Mouse (Mus musculus) embryo, embryonic 9.5 days (tissue): ENCODE results near the gene Gm21976.

ENCODE experiments used
- DNase-seq: peaks from one replicate; pipeline ENCODE4 v3.0.0-alpha.2; 2017; ENCODE audit errors: extremely low spot score

Gm21976 gene

DNA sequence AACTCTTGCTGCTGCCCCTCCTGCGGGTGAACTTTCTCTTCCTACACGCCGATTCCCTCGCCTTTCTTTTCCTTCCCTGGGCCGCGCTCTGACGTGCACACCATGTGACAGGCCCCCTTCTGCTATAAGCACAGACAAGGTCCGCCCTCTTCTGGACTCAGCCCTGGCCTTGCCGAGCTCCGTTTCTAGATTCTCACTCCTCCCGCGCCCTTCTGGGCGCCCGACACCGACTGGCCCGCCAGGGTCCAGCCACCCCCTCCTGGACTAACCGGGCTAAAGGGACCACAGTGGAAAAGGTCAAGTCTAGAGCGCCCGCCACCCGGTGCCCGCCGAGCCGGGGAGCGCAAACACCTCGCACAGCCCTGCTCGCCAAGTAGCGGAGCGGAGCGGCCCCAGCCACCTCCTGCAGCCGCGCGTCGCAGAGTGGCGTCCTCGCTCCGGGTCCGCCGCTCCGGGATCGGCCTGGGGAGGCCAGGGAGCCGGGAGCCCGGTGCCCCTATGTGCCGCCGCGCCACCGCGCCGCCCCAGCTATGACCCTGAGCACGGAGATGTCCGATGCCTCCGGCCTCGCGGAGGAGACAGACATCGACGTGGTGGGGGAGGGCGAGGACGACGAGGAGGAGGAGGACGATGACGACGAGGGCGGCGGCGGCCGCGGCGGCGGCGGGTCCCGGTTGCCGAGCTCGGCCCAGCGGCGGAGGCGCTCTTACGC, 74.6 kb downstream of the Gm21976 start, which contains the start of gene Foxd1:
Foxd1 (plus strand) TSS at position 153 of the 712 bp plus-strand sequence.
- peak; percentile 88 for DNase-seq

DNA sequence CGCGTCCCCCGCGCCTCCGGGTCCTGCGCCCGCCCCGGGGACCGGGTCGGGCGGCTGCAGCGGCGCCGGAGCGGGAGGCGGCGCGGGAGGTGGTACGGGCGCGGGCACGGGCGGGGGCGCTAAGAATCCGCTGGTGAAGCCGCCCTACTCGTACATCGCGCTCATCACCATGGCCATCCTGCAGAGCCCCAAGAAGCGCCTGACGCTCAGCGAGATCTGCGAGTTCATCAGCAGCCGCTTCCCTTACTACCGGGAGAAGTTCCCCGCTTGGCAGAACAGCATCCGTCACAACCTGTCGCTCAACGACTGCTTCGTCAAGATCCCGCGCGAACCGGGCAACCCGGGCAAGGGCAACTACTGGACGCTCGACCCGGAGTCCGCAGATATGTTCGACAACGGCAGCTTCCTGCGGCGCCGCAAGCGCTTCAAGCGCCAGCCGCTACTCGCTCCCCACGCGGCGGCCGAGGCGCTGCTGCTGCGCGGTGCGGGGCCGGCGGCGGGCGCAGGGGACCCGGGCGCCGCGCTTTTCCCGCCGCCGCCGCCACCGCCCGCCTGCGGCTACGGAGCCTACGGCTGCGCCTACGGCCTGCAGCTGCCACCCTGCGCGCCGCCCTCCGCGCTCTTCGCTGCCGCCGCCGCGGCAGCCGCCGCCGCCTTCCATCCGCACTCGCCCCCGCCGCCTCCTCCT, 75.3 kb downstream of the Gm21976 start:
- peak; percentile 74 for DNase-seq

DNA sequence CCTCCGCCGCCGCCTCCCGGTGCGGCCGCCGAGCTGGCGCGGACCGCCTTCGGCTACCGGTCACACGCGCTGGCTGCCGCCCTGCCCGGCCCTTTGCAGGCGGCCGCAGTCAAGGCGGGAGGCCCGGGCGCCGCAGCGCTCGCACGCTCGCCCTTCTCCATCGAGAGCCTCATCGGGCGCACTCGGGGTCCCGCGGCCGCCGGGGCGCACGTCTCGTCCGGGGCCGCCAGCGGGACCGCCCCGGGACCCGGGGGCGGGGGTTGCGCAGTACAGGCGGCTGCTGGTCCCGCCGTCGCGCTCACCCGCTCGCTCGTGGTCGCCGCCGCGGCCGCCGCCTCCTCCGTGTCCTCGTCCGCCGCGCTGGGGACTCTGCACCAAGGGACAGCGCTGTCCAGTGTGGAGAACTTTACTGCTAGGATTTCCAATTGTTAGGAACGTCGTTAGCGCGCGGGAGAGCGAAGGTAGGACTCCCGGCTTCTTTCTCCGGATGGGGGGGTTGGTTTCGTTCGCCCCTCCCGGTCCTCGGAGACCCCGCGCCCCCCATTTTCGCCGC, 75.9 kb downstream of the Gm21976 start:
- peak; percentile 65 for DNase-seq

DNA sequence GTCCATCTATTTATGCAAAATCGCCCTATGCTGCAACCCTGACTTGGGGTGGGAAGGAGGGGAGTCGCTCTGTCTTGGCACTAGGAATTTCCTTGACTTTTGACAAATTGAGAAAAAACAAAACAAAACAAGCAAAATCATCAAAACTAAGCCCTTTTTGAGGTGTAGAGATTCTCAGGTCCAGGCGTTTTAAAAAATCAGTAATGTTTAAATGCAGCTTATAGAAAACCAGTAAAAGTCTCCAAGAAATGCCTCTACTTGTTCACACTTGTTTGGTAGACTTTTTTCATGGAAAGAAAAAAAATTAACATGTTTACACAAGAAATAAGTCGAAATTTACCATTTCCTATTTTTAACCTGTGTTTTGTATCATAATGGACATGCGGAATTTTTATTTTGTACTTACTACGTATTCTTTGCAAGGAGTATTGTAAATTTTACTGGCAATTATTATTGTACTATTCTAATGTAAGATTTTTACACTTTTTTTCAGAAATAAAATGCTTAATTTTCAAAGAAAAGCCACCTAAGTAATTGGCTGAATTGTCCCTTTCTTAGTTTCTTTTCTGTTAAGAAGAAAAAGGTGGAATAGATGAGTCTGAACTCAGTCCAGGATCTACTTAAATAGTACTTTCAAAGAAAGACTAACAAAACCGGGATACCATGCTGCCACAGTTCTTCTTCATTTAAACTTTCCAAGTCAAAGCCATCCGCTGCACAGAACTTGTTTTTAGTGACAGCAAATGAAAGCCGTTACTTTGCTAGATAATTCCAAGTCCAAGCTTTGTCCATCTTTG, 76.7 kb downstream of the Gm21976 start:
- peak; percentile 29 for DNase-seq
